8 mouse cellular contexts compared by ENCODE assay signal in genomic region chr7:41632409-41633220, GRCm38 (mm10). TPM values are rescaled to one million over a fixed set of nuclear protein-coding genes. Genes with fewer than 3 reads are reported as not detected.
DNase-seq lines count a peak whose midpoint lies in the region; ATAC-seq lines count a peak whose summit lies in the region.

TSS of gene Zfp788 (plus strand) at chr7:41633203.

- H3K9me3 ChIP-seq in hindbrain, embryonic 12.5 days (replicated peaks) = 0 out of 2 replicates have a peak, but pooled peaks cover 11% of the 10 kb centered on the region

- H3K4me1 ChIP-seq in hindbrain, embryonic 12.5 days = peaks cover 6% of the 10 kb centered on the region

- peak within 1 kb of the TSS; percentile 63 for H3K4me2 ChIP-seq in hindbrain, embryonic 12.5 days (replicated peaks)

- H3K4me3 ChIP-seq in hindbrain, embryonic 12.5 days = peak within 1 kb of the TSS; percentile 52

- H3K27me3 ChIP-seq in hindbrain, embryonic 12.5 days = no peaks in the 10 kb centered on the region

- H3K36me3 ChIP-seq in hindbrain, embryonic 12.5 days = peaks cover 30% of the 10 kb centered on the region

- peak within 1 kb of the TSS; percentile 72 for H3K9ac ChIP-seq in hindbrain, embryonic 12.5 days

- under 1% methylated on average over 27 of the region's 27 CpGs for WGBS in hindbrain, embryonic 12.5 days

- peak; percentile 97 for ATAC-seq in hindbrain, embryonic 12.5 days (ENCODE audit: low FRiP score)

- peak; percentile 97 for DNase-seq in NIH3T3 (ENCODE audit: low read depth)
- peak; percentile 94 to 97 for DNase-seq in cerebellum, postnatal 10 days
- DNase-seq in frontal cortex, postnatal 10 days (ENCODE audit: low spot score in 2 of 2) = peak; percentile 94 to 95
- peak; percentile 90 to 98 for DNase-seq in layer of hippocampus, postnatal 14 days (ENCODE audit: low spot score in 2 of 2)
- DNase-seq in lung, postnatal 14 days = peak; percentile 92
- DNase-seq in retina, adult 2 months (ENCODE audit: low read depth, low spot score) = peak; percentile 91
- DNase-seq in thymus, postnatal 36 days = peak; percentile 86 to 92

- H3K27ac ChIP-seq in hindbrain, embryonic 12.5 days = peak within 1 kb of the TSS; percentile 94

RNA-seq across cellular contexts. Expression of gene Zfp788, which starts in this region (rescaled TPM):
- 18.4 and 20.2 TPM in 2 replicates for polyA plus RNA-seq in hindbrain, embryonic 12.5 days (2016; fragmentation: Nextera tagmentation; extraction: Ambion mirVana)
- total RNA-seq in layer of hippocampus, postnatal 14 days (2021) = 10 to 100 TPM; 33.1 to 34.3 TPM

Comparison
In these comparisons a context has a peak if more than half of its experiments do, and no peak if none do; other contexts are left out.
1. Peak in every context shown above with its lines: DNase-seq, ATAC-seq, H3K4me3 ChIP-seq and H3K27ac ChIP-seq.